26 mouse cellular contexts compared by ENCODE assay signal in genomic region chr5:104124016-104124658, GRCm38 (mm10). TPM values are rescaled to one million over a fixed set of nuclear protein-coding genes. Genes with fewer than 3 reads are reported as not detected.
DNase-seq lines count a peak whose midpoint lies in the region; ATAC-seq and TF ChIP-seq lines count a peak whose summit lies in the region.
"Had no signal": no experiment of that assay in that cellular context is flagged by ENCODE, and none has a peak within 500 bp of the region (broad histone marks: within the 10 kb centered on the region; RNA-seq: fewer than 3 reads in every experiment).

No protein-coding gene starts in this region.

- no peak overlapping the region for H3K4me3 ChIP-seq in heart, embryonic 11.5 days (ENCODE audit: low read depth, low read length)
- no peak overlapping the region for H3K4me3 ChIP-seq in lung, embryonic 14.5 days (ENCODE audit: low read depth, low read length)
- H3K4me3 ChIP-seq in lung, adult 2 months (replicated peaks; ENCODE audit: extremely low read depth, low read depth, low read length), result no peak overlapping the region
- H3K4me3 ChIP-seq in forebrain, embryonic 11.5 days (ENCODE audit: low read depth, low read length), result no peak overlapping the region
- H3K4me3 ChIP-seq: embryonic facial prominence, embryonic 10.5 days; hindbrain, embryonic 15.5 days had no signal

- TF ChIP-seq POLR2A in lung, adult 2 months (IDR thresholded peaks at IDR 0.05; ENCODE audit: borderline replicate concordance, extremely low read depth, low read depth, low read length), result no peak

- H3K27ac ChIP-seq in heart, embryonic 11.5 days (ENCODE audit: low read depth, low read length), result no peak overlapping the region
- H3K27ac ChIP-seq in lung, embryonic 14.5 days (ENCODE audit: low read depth), result peak overlapping the region; percentile 59
- H3K27ac ChIP-seq in forebrain, embryonic 11.5 days (ENCODE audit: low read depth, low read length), result no peak overlapping the region
- H3K27ac ChIP-seq: embryonic facial prominence, embryonic 10.5 days; hindbrain, embryonic 15.5 days had no signal

- H3K9ac ChIP-seq in heart, embryonic 11.5 days (ENCODE audit: low read depth, low read length), result no peak overlapping the region
- H3K9ac ChIP-seq in lung, embryonic 14.5 days, result no peak overlapping the region
- no peak overlapping the region for H3K9ac ChIP-seq in forebrain, embryonic 11.5 days (ENCODE audit: low read length)
- H3K9ac ChIP-seq: hindbrain, embryonic 15.5 days had no signal

- TF ChIP-seq CTCF in lung, embryonic 14.5 days (IDR thresholded peaks at IDR 0.05; ENCODE audit: low read depth), result no peak
- no peak for TF ChIP-seq CTCF in lung, adult 2 months (IDR thresholded peaks at IDR 0.05; ENCODE audit: insufficient read depth, low read length)

- no peaks in the 10 kb centered on the region for H3K9me3 ChIP-seq in heart, embryonic 11.5 days (replicated peaks; ENCODE audit: control insufficient read depth, low read length)
- H3K9me3 ChIP-seq in lung, embryonic 14.5 days (ENCODE audit: low read depth, low read length), result no peaks in the 10 kb centered on the region
- no peaks in the 10 kb centered on the region for H3K9me3 ChIP-seq in forebrain, embryonic 11.5 days (ENCODE audit: control insufficient read depth, low read length)
- H3K9me3 ChIP-seq: embryonic facial prominence, embryonic 10.5 days; hindbrain, embryonic 15.5 days had no signal

- peak; percentile 9 for DNase-seq in heart, adult 8-10 months (ENCODE audit: low spot score)
- DNase-seq in lung, embryonic 14.5 days, result peak; percentile 80
- no peak for DNase-seq in lung, adult 2 months
- DNase-seq in adipocyte (ENCODE audit: low spot score), result peak; percentile 39
- DNase-seq in lung, postnatal 10 days, result peak; percentile 42
- no peak for DNase-seq in forebrain, embryonic 11.5 days (ENCODE audit: low spot score)
- DNase-seq: adrenal gland, adult 2 months; adrenal gland, postnatal 25 days; cerebellum, adult 2 months; cerebellum, postnatal 10 days; gastrocnemius, postnatal 14 days; heart, postnatal 36 days had no signal

- ATAC-seq in heart, embryonic 11.5 days (replicated peaks; ENCODE audit: insufficient number of reproducible peaks, low FRiP score, low TSS enrichment), result no peak
- ATAC-seq in lung, embryonic 14.5 days (ENCODE audit: insufficient read depth), result peak; percentile 81; the same call in 1 of the 2 replicates
- ATAC-seq in forebrain, embryonic 11.5 days (replicated peaks; ENCODE audit: low FRiP score), result no peak
- ATAC-seq: activated CD4-positive, CD25-positive, alpha-beta regulatory T cell, adult 4 months; forebrain, embryonic 14.5 days; inflammation-experienced regulatory T-cells, adult 6 months; Patski had no signal

- 67% methylated on average over 6 of the region's 6 CpGs for WGBS in heart, embryonic 11.5 days (ENCODE audit: insufficient replicate concordance)
- whole genome bisulfite sequencing in lung, embryonic 14.5 days, result 38% methylated on average over 6 of the region's 6 CpGs
- WGBS in lung, adult 2 months, result 62% methylated on average over 6 of the region's 6 CpGs
- WGBS in forebrain, embryonic 11.5 days, result 91% methylated on average over 6 of the region's 6 CpGs

- H3K36me3 ChIP-seq in heart, embryonic 11.5 days (ENCODE audit: control insufficient read depth, insufficient read depth, low read length), result no peaks in the 10 kb centered on the region
- H3K36me3 ChIP-seq in lung, embryonic 14.5 days (ENCODE audit: insufficient read depth), result no peaks in the 10 kb centered on the region
- no peaks in the 10 kb centered on the region for H3K36me3 ChIP-seq in forebrain, embryonic 11.5 days (ENCODE audit: control insufficient read depth, insufficient read depth, low read length)
- H3K36me3 ChIP-seq: embryonic facial prominence, embryonic 10.5 days; hindbrain, embryonic 15.5 days had no signal

- no peak overlapping the region for H3K4me2 ChIP-seq in heart, embryonic 11.5 days
- no peak overlapping the region for H3K4me2 ChIP-seq in lung, embryonic 14.5 days
- no peak overlapping the region for H3K4me2 ChIP-seq in forebrain, embryonic 11.5 days (ENCODE audit: low read depth, low read length, severe bottlenecking)
- H3K4me2 ChIP-seq: hindbrain, embryonic 15.5 days had no signal

- no peaks in the 10 kb centered on the region for H3K27me3 ChIP-seq in heart, embryonic 11.5 days (ENCODE audit: control insufficient read depth, insufficient read depth, low read length)
- H3K27me3 ChIP-seq in lung, embryonic 14.5 days (ENCODE audit: insufficient read depth, low read length), result no peaks in the 10 kb centered on the region
- no peaks in the 10 kb centered on the region for H3K27me3 ChIP-seq in forebrain, embryonic 11.5 days (ENCODE audit: control insufficient read depth, insufficient read depth, low read length)
- H3K27me3 ChIP-seq: CH12.LX; hindbrain, embryonic 15.5 days had no signal

- no peaks in the 10 kb centered on the region for H3K4me1 ChIP-seq in heart, embryonic 11.5 days (ENCODE audit: control insufficient read depth, insufficient read depth, low read length)
- H3K4me1 ChIP-seq in lung, embryonic 14.5 days (ENCODE audit: insufficient read depth), result peaks cover 7% of the 10 kb centered on the region; the same call in 1 of the 2 replicates
- H3K4me1 ChIP-seq in lung, adult 2 months (ENCODE audit: control insufficient read depth, insufficient read depth, low read length), result peaks cover 9% of the 10 kb centered on the region
- H3K4me1 ChIP-seq in forebrain, embryonic 11.5 days (replicated peaks; ENCODE audit: control insufficient read depth, insufficient read depth, low read length), result no peaks in the 10 kb centered on the region
- H3K4me1 ChIP-seq: hindbrain, embryonic 15.5 days had no signal

RNA-seq across cellular contexts. Expression of gene Sparcl1, which starts 10.6 kb away (rescaled TPM):
- total RNA-seq in heart, adult 8-10 months (2022), result 100 to 1,000 TPM; 165 to 223 (median 203) TPM
- polyA plus RNA-seq in heart, embryonic 11.5 days (2014; fragmentation: Nextera tagmentation; extraction: Ambion mirVana), result 18.2 and 21.8 TPM in 2 replicates
- polyA plus RNA-seq in lung, embryonic 14.5 days (2014; fragmentation: Nextera tagmentation; extraction: Ambion mirVana), result 296 and 307 TPM in 2 replicates
- polyA plus RNA-seq in lung, adult 2 months (2012; rRNA removed), result 214 and 298 TPM in 2 replicates
- 23.3 and 24.1 TPM in 2 replicates for polyA plus RNA-seq in forebrain, embryonic 11.5 days (2014; fragmentation: Nextera tagmentation; extraction: Ambion mirVana)
- total RNA-seq: CH12.LX had no signal
- polyA plus RNA-seq: activated CD4-positive, CD25-positive, alpha-beta regulatory T cell, adult 4 months; inflammation-experienced regulatory T-cells, adult 6 months; Patski had no signal

RNA-seq across cellular contexts. Expression of gene Dspp, which starts 46.4 kb away (rescaled TPM):
- total RNA-seq in heart, adult 8-10 months (2022), result not detected
- not detected in 2 replicates for polyA plus RNA-seq in heart, embryonic 11.5 days (2014; fragmentation: Nextera tagmentation; extraction: Ambion mirVana)
- polyA plus RNA-seq in lung, embryonic 14.5 days (2014; fragmentation: Nextera tagmentation; extraction: Ambion mirVana), result not detected in 2 replicates
- polyA plus RNA-seq in lung, adult 2 months (2012; rRNA removed), result not detected in 2 replicates
- polyA plus RNA-seq in forebrain, embryonic 11.5 days (2014; fragmentation: Nextera tagmentation; extraction: Ambion mirVana), result not detected in 2 replicates
- total RNA-seq: adrenal gland, adult 2 months; adrenal gland, postnatal 25 days; CH12.LX; gastrocnemius, adult 18-20 months; gastrocnemius, postnatal 14 days; heart, postnatal 36 days had no signal
- polyA plus RNA-seq: activated CD4-positive, CD25-positive, alpha-beta regulatory T cell, adult 4 months; adrenal gland, adult 2 months; embryonic facial prominence, embryonic 10.5 days; embryonic facial prominence, embryonic 14.5 days; forebrain, embryonic 14.5 days; gonadal fat pad, adult 2 months; heart, embryonic 14.5 days; hindbrain, embryonic 11.5 days; hindbrain, embryonic 15.5 days; inflammation-experienced regulatory T-cells, adult 6 months; Patski had no signal

RNA-seq across cellular contexts. Expression of gene Gm17660, which starts 46.7 kb away (rescaled TPM):
- not detected for total RNA-seq in heart, adult 8-10 months (2022)
- not detected in 2 replicates for polyA plus RNA-seq in heart, embryonic 11.5 days (2014; fragmentation: Nextera tagmentation; extraction: Ambion mirVana)
- not detected in 2 replicates for polyA plus RNA-seq in lung, embryonic 14.5 days (2014; fragmentation: Nextera tagmentation; extraction: Ambion mirVana)
- not detected in 2 replicates for polyA plus RNA-seq in lung, adult 2 months (2012; rRNA removed)
- polyA plus RNA-seq in forebrain, embryonic 11.5 days (2014; fragmentation: Nextera tagmentation; extraction: Ambion mirVana), result not detected in 2 replicates
- total RNA-seq: adrenal gland, adult 2 months; adrenal gland, postnatal 25 days; CH12.LX; gastrocnemius, adult 18-20 months; gastrocnemius, postnatal 14 days; heart, postnatal 36 days had no signal
- polyA plus RNA-seq: activated CD4-positive, CD25-positive, alpha-beta regulatory T cell, adult 4 months; adrenal gland, adult 2 months; cerebellum, adult 2 months; embryonic facial prominence, embryonic 10.5 days; frontal cortex, adult 2 months; gonadal fat pad, adult 2 months; heart, embryonic 14.5 days; hindbrain, embryonic 11.5 days; hindbrain, embryonic 15.5 days; inflammation-experienced regulatory T-cells, adult 6 months; Patski had no signal

Comparison
In these comparisons a context has a peak if more than half of its experiments do, and no peak if none do; other contexts are left out.
1. DNase-seq: peak in heart, adult 8-10 months (single experiment), lung, embryonic 14.5 days (single experiment), adipocyte (single experiment) and lung, postnatal 10 days (single experiment); none in lung, adult 2 months (single experiment) and forebrain, embryonic 11.5 days (single experiment).